Mouse (Mus musculus) retina, postnatal 7 days (tissue): ENCODE results near the gene Vmn2r67.
"Not testable (repeated sequence)": the region's sequence is repeated elsewhere in the genome, so short reads cannot be mapped to it uniquely, and the experiment has no call there.

Source experiments
- DNase-seq: peaks from one replicate; pipeline ENCODE4 v3.0.0-alpha.2; 2012; ENCODE audit warnings: low read depth, low spot score

The Vmn2r67 gene

DNA sequence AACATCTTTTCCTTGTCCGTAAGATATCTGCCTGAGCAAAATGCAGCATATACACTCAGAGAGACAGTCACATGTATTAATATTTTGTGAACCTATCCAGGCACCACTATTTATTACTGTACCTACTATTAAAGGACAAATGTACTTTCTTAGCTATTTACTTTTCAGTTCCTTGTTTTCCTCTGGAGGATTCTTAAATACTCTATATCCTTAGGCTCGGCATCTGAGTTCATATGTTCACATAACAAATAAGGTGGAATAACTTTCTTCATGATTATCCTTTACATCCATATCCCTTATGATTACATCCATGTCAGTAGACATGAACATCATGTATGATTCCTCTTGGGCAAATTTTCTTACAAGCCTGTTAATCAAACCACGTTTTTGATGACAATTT is at the start of gene Vmn2r67:
Vmn2r67 (minus strand) TSS at position 101 of the 400 bp plus-strand sequence.
- DNase-seq: no peak

DNA sequence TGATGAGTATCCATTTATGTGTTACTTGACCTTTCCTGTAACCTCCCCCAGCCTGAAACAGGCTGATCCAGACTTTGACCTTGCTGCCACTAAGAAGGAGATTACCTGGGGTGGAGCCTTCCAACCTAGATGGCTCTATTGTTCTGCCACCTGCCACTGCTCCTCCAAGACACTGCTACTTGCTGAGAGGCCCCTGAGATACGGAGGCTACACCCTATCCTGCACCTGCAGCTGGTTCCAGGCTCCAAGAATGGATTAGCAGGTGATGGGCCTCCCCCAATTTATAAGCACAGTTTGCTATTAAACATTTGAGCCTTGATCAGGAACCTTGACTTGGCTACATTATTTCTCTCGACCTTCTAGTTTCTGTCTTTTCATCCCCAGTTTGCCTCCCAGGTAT is 51.3 kb downstream of the Vmn2r67 start:
- not testable (repeated sequence) for DNase-seq
